Mouse (Mus musculus) T-helper 2 cell (primary cell): ENCODE results near the gene Gm42906.

Source experiments
- in situ Hi-C: fragments of 300-600 bp; cut with MboI, MseI; formaldehyde crosslinking; loops from one replicate; pipeline ENCODE4 v1.15.1; 2025; ENCODE audit warnings: high pct_unique_total_duplicates

Gene Gm42906

DNA sequence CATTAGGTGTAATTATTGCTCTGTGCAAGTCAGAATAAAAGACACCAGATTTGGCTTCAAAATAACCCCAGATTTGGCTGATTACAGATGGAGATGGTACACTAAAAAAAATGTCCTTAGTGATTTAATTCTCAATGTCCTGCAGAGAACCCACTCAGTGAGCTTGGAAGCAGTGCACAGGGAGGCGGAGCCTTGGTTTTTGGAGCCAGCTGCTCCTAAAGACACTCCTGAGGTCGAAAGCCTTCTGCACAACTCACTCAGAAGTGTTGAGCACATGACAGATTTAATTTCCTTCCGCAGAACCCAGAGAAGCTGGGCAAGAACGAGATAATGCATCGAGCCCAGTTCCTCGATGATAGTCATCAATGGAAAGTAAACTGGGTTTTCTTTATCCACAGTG lies 356.5 kb downstream of the Gm42906 start:
- in situ Hi-C loops, result no loop called here

DNA sequence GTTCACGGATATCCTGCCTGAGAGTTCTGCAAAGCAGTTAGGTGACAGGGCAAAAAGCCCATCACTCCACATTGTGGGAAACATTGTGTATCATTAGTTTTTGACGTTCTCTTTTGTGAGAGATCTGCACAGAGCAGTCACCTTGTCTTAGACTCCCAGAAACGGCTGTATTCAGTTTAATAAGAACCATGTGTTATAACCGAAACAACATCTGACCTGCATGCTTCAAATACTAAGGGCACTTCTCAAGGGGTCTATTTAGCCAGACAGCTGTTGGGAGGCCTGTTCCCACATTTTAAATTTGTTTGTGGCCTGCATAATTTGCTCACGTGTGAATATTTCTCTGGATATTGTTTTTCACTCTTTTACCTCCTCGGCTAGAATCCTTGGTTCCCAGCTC lies 357.1 kb downstream of the Gm42906 start:
- in situ Hi-C loops, result no loop called here

- in situ Hi-C loops, result no loop called here
These were observed 358.4 kb downstream of the Gm42906 start for GRCm38 (mm10) chr5:151069569-151069968.

DNA sequence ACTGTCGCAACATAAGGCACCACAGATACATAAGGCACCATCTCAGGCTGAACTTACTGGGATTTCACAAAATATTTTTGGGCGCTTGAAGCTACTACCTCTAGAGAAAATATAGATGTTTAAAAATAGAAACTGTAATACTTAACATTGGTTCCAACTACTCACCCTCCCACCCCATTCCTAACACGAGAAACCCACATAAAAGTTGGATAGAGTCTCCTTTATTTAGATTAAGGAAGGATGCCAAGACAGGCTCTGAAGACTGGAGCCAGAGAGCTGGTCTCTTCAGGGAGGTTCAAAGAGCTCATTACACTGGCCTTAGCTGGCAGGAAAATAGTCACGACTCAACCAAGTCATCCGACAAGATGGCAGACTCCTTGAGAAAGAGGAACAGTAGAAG lies 361.9 kb downstream of the Gm42906 start:
- in situ Hi-C loops, result no loop called here

- in situ Hi-C loops, result no loop called here
These were observed 362.7 kb downstream of the Gm42906 start for GRCm38 (mm10) chr5:151065228-151065627.

DNA sequence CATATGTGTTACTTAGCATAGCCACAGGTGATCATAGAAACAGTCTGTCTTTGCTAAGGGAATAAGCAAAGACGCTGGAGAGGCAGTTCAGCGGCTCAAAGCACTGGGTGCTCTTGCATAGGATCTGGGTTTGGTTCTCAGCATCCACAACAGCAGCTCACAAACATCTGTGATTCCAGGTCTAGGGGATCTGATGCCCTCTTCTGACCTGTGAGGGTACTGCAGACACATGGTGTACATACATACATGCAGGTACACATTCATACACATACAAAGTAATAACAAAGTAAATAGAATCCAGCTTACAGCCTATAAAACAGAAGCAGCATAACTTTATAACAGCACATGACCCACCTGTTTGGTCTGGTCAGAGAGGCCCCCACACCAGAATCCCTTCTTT lies 366.0 kb downstream of the Gm42906 start:
- in situ Hi-C loops, result no loop called here

DNA sequence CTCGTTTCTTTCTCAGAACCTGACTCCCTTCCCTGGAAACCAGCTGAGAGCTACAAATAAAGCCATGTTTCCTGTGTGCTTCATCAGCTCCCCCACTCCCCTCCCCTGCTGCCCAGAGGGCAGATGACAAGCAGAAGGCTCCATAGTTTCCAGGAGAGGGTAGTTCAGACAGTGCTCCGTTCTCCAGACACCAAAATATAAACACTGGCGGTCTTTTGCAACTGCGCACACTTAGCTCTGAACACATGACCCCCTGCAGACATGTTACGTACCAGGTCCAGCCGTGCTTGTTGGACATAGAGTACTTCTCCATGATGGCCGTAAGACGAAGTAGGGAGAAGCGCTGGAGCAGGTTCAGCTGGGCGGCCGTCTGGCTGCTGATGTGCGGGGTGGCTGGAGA lies 367.5 kb downstream of the Gm42906 start:
- in situ Hi-C loops, result no loop called here

DNA sequence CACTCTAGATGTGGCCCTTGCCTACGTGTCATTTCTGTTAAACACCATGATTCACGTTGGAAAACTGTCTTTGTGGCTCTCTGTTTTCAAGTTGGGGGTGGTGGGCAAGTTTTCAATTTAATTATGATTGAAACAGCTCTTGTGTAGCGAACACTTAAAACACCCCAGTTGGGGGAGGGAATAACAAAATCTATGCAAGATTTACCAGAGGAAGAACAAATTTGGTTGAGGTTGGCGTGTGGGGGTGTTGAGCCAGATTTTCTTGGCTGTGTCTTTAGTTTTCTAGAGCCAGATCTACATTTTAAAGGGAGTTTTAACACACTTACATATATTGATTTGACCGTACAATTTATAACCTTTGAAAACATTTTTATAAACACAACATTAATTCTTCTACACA lies 368.2 kb downstream of the Gm42906 start:
- in situ Hi-C loops, result loop anchor here (10.0 kb wide), 1 partner anchor 875 kb away; no protein-coding TSS in a partner anchor

DNA sequence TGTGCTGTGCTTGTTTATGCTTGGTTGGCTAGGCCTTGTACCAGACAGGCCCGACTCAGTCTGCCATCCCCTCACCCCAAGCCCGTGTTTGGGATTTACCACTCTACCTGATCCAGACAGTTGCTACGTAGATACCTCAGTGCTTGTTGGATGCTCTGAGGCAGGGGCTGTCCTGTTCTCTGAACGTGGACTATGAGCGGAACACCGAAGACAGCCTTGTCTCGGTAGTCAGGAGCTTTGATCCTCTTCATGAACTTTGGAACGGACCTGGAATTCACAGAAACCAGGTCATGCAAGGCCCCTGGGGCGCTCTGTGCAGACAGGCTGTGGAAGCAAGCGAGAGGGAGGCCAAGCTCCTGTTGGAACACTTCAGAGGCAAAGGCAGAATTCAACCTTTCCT lies 368.6 kb downstream of the Gm42906 start:
- in situ Hi-C loops, result loop anchor here (10.0 kb wide), 1 partner anchor 875 kb away; no protein-coding TSS in a partner anchor

DNA sequence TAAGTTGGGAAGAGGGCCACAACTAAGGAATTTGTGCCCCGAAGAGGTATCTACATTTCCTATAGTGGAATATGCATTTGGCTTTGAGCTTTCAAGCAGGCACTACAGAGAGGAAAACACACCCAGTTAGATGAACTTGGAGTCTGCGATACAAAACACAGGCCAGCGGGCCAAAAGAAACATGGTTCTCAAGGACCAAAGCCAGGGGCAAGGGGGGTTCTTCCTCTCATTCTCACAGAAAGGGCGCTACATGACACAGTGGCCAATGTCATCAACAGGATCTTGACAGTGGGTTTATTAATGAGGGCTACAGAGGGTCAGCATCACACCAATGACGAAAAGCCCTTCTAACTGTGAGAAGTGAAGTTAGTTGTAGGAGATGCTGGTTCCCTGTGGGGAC lies 370.2 kb downstream of the Gm42906 start:
- in situ Hi-C loops, result loop anchor here (10.0 kb wide), 1 partner anchor 873 kb away; no protein-coding TSS in a partner anchor

DNA sequence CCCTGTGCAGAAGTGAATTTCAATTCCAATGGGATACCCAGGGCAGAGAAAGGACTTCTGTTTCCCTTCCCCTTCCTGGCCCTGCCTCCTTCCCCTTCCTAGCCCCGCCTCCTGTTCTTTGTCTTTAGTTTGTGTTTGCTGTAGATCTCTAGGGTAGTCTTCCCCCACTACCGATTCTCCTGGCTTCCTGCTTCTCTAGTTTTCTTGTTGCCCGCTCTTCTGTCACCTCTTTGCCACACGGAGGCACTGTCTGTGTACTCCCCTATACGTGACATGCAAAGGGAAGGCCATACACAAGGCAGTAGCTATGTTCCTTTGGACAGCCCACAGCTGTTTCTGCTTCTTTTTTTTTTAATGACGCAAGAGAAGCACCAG lies 371.1 kb downstream of the Gm42906 start:
- in situ Hi-C loops, result loop anchor here (10.0 kb wide), 1 partner anchor 872 kb away; no protein-coding TSS in a partner anchor

DNA sequence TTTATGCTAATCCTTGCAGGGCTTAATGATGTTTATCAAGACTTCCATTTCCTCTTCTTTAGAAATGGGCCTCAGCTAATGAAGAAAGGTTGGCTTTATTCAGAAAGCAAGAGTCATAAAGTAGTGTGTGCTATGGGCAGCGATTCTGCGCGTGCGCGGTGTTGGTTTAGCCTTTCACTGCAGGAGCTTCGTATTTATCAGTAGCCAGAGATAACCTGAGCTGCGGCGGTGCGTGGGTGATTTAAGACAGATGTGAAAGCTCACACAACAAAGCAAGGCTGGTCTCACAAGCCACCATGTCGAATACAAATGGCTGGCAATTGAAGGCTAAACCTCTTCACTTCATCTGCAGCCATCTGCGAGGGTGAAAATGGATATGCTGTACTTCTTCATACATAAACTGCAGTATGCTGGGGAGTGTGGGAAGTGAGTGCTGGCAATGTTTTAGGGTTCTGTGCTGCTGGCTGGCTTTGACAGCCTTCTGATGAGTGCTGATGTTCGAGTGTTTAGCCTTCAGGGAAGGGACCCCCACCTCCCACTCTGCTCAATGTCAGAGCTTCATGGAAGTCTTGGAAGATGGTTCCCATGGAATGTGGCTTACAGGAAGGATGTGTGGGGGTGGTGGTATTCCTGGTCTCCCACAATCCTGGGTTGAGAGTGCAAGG lies 371.6 kb downstream of the Gm42906 start:
- in situ Hi-C loops, result loop anchor here (10.0 kb wide), 1 partner anchor 872 kb away; no protein-coding TSS in a partner anchor

- in situ Hi-C loops, result loop anchor here (10.0 kb wide), 1 partner anchor 871 kb away; no protein-coding TSS in a partner anchor
These were observed 372.4 kb downstream of the Gm42906 start for GRCm38 (mm10) chr5:151055426-151056090.

DNA sequence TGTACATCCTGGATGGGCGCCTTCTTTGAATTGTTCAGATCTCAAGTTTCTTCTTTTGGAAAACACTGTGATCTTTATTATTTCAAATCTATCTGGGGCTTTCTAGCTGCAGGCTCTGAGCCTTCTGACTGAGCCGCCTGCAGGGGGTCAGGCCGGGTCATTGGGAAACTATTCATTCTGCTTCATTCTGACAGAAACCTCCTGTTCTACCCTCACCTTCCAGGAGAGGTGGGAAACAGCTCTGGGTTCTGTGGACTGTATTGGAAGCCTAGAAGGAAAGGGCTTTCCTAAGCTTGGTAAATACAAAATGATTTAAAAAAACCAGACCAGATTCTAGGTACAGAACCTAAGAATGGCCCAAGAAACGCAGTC lies 373.2 kb downstream of the Gm42906 start:
- in situ Hi-C loops, result loop anchor here (10.0 kb wide), 1 partner anchor 870 kb away; no protein-coding TSS in a partner anchor

DNA sequence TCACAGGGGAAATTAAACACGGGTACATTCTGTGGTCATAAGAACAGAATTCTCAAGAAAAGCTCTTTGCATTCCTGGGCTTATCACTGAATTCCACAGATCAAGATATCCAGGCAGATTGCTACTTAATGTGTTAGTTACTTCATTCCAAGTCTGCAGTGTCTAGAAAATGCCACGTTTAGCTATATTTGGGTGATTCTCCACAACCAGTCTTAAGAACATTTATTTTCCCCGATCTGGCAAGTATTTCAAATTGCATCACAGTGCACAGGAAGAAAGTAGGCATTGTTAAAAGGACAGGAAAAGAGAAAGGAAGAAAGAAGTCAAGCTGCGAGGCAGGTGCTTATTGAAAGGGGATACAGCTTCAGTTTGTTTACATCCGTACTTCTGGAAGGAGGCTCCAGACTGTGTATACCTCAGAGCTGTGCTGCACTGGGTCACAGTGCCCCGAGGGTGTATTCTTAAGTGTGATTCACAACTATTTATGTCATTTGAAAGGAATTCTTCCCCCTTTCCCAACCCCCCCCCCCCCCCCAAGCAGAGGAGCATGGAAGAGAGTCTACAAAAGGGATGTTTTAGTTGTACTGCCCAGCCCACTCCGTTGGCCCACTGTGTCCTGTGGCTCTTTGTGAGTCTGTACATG lies 373.7 kb downstream of the Gm42906 start:
- in situ Hi-C loops, result loop anchor here (10.0 kb wide), 1 partner anchor 869 kb away; no protein-coding TSS in a partner anchor

GRCm38 (mm10) chr5:151053190-151053589 lies 374.8 kb downstream of the Gm42906 start:
- in situ Hi-C loops, result loop anchor here (10.0 kb wide), 1 partner anchor 868 kb away; no protein-coding TSS in a partner anchor

GRCm38 (mm10) chr5:151052331-151052730 lies 375.6 kb downstream of the Gm42906 start:
- in situ Hi-C loops, result loop anchor here (10.0 kb wide), 1 partner anchor 868 kb away; no protein-coding TSS in a partner anchor

GRCm38 (mm10) chr5:151047488-151047887 lies 380.5 kb downstream of the Gm42906 start:
- in situ Hi-C loops, result no loop called here

GRCm38 (mm10) chr5:151046917-151047316 lies 381.0 kb downstream of the Gm42906 start:
- in situ Hi-C loops, result no loop called here

DNA sequence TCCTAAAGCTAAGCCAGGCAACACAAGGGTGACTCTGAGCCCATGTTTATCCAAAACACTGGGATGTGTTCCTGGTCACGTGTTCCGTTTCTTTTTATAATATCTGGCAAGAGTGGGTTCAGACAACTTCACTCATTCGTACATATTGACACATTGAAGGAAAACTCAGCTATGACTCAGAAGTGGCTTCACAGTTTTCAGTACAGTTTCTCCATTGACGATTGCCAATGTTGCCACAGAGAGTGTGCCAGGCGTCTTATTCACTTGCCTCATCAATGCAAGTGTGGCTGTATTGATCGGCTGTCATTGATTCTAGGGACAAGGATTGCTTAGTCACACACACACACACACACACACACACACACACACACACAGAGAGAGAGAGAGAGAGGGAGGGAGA lies 381.8 kb downstream of the Gm42906 start:
- in situ Hi-C loops, result no loop called here

- in situ Hi-C loops, result no loop called here
These were observed 385.1 kb downstream of the Gm42906 start for GRCm38 (mm10) chr5:151042911-151043310.

- in situ Hi-C loops, result no loop called here
These were observed 390.1 kb downstream of the Gm42906 start for GRCm38 (mm10) chr5:151037871-151038270.
